Mouse (Mus musculus) cerebellum, adult 2 months (tissue): Measurements from ENCODE around the gene Tbc1d8. TPM values are rescaled to one million over a fixed set of nuclear protein-coding genes. Genes with fewer than 3 reads are reported as not detected.

ENCODE experiments used
- DNase-seq, 2 experiments: peaks; one replicate each; pipeline ENCODE4 v3.0.0; 2021
- H3K27ac ChIP-seq: fragments of 200-500 bp; 2 replicates; pipeline ENCODE4 v1.5.1; 2012; ENCODE audit warnings: low read length, control low read depth, inconsistent platforms; ENCODE audit not compliant: insufficient read depth
- H3K27me3 ChIP-seq: fragments of 200-500 bp; 2 replicates; pipeline ENCODE4 v1.6.1; 2012; ENCODE audit warnings: inconsistent platforms, mild to moderate bottlenecking, low read length, moderate library complexity; ENCODE audit not compliant: control insufficient read depth, insufficient read depth
- H3K4me1 ChIP-seq: fragments of 200-500 bp; 2 replicates; pipeline ENCODE4 v1.6.1; 2011; ENCODE audit warnings: low read length; ENCODE audit not compliant: control insufficient read depth, insufficient read depth
- H3K4me3 ChIP-seq: fragments of 200-500 bp; replicated peaks from 2 replicates; pipeline ENCODE3; 2011; ENCODE audit warnings: mild to moderate bottlenecking, low read depth, low read length, control low read depth; ENCODE audit not compliant: insufficient read depth
- CTCF ChIP-seq: fragments of 200-500 bp; IDR thresholded peaks from 2 replicates; pipeline ENCODE4 v1.5.1; 2011; ENCODE audit warnings: low read depth, mild to moderate bottlenecking, control low read depth, low read length, moderate library complexity, borderline replicate concordance; ENCODE audit not compliant: insufficient read depth
- POLR2A ChIP-seq: fragments of 200-500 bp; IDR thresholded peaks from 2 replicates; pipeline ENCODE4 v1.6.1; 2011; ENCODE audit warnings: low read length, control low read depth, borderline replicate concordance; ENCODE audit not compliant: insufficient read depth
- WGBS: fragments of 180-500 bp; shearing (Covaris S2); methylation state at CpG from one replicate; pipeline ENCODE4 v1.1.7; 2018; 5-methylcytosine and 5-hydroxymethylcytosine counted together
- polyA plus RNA-seq: library from polyadenylated mRNA; depleted of rRNA; stranded (reverse); fragments of >200 nt; gene quantifications from 2 replicates; pipeline ENCODE4 v1.2.3, GENCODE M21; 2012

Gene Tbc1d8
- polyA plus RNA-seq, 1 experiment: 29.2 TPM

- 71% methylated on average over 5 of the region's 5 CpGs for WGBS
Measured at GRCm38 (mm10) chr1:39339455-39339854, 139.1 kb downstream of the Tbc1d8 start.

GRCm38 (mm10) chr1:39338831-39339230 is 139.7 kb downstream of the Tbc1d8 start:
- no peaks in the 10 kb centered on the region for H3K27me3 ChIP-seq
- DNase-seq: no peak
- H3K27ac ChIP-seq: no peak overlapping the region
- no peaks in the 10 kb centered on the region for H3K4me1 ChIP-seq
- WGBS: 88% methylated on average over 10 of the region's 10 CpGs
- TF ChIP-seq CTCF (no peak), POLR2A (no peak)
- no peak overlapping the region for H3K4me3 ChIP-seq

More at GRCm38 (mm10) chr1:39339455-39339854, 139.1 kb downstream of the Tbc1d8 start:
- Histone ChIP-seq H3K27me3 (no peaks in the 10 kb centered on the region), H3K4me1 (no peaks in the 10 kb centered on the region), H3K4me3 (no peak overlapping the region), H3K27ac (no peak overlapping the region)
- DNase-seq: no peak
- no peak for TF ChIP-seq POLR2A
- TF ChIP-seq CTCF: no peak

- WGBS: 33% methylated on average over 8 of the region's 8 CpGs
- peak in 1 of 2 experiments; percentile 29 for DNase-seq
- Histone ChIP-seq H3K4me3 (no peak overlapping the region), H3K4me1 (no peaks in the 10 kb centered on the region), H3K27me3 (no peaks in the 10 kb centered on the region), H3K27ac (no peak overlapping the region)
- TF ChIP-seq CTCF (no peak), POLR2A (no peak)
Measured at GRCm38 (mm10) chr1:39336788-39337187, 141.8 kb downstream of the Tbc1d8 start.

GRCm38 (mm10) chr1:39335561-39336196 is 142.9 kb downstream of the Tbc1d8 start:
- DNase-seq: no peak
- Histone ChIP-seq H3K4me1 (peaks cover 3% of the 10 kb centered on the region; the same call in 1 of the 2 replicates), H3K4me3 (no peak overlapping the region), H3K27ac (no peak overlapping the region), H3K27me3 (no peaks in the 10 kb centered on the region)
- 52% methylated on average over 15 of the region's 15 CpGs for WGBS
- TF ChIP-seq CTCF: no peak
- TF ChIP-seq POLR2A: no peak

- peaks cover 3% of the 10 kb centered on the region; the same call in 1 of the 2 replicates for H3K4me1 ChIP-seq
- no peak for DNase-seq
- H3K4me3 ChIP-seq: no peak overlapping the region
- no peak for TF ChIP-seq POLR2A
- no peak for TF ChIP-seq CTCF
- no peaks in the 10 kb centered on the region for H3K27me3 ChIP-seq
- 81% methylated on average over 4 of the region's 4 CpGs for WGBS
- no peak overlapping the region for H3K27ac ChIP-seq
Measured at GRCm38 (mm10) chr1:39332456-39332855, 146.1 kb downstream of the Tbc1d8 start.

GRCm38 (mm10) chr1:39330857-39331594 is 147.5 kb downstream of the Tbc1d8 start:
- no peak overlapping the region for H3K4me3 ChIP-seq
- DNase-seq: peak in 1 of 2 experiments; percentile 21
- H3K27ac ChIP-seq: no peak overlapping the region
- H3K27me3 ChIP-seq: no peaks in the 10 kb centered on the region
- H3K4me1 ChIP-seq: peaks cover 3% of the 10 kb centered on the region; the same call in 1 of the 2 replicates
- no peak for TF ChIP-seq POLR2A
- no peak for TF ChIP-seq CTCF
- 65% methylated on average over 7 of the region's 7 CpGs for whole genome bisulfite sequencing

- H3K4me1 ChIP-seq: peaks cover 3% of the 10 kb centered on the region; the same call in 1 of the 2 replicates
- H3K27ac ChIP-seq: no peak overlapping the region
- H3K27me3 ChIP-seq: no peaks in the 10 kb centered on the region
- WGBS: 71% methylated on average over 7 of the region's 7 CpGs
- no peak for DNase-seq
- H3K4me3 ChIP-seq: no peak overlapping the region
- TF ChIP-seq CTCF (no peak), POLR2A (no peak)
Measured at GRCm38 (mm10) chr1:39327546-39327945, 151.0 kb downstream of the Tbc1d8 start.

- Histone ChIP-seq H3K4me1 (no peaks in the 10 kb centered on the region), H3K4me3 (no peak overlapping the region), H3K27me3 (no peaks in the 10 kb centered on the region), H3K27ac (no peak overlapping the region)
- TF ChIP-seq CTCF: no peak
- no peak for TF ChIP-seq POLR2A
- WGBS: 94% methylated on average over 6 of the region's 6 CpGs
- no peak for DNase-seq
Measured at GRCm38 (mm10) chr1:39325228-39325627, 153.3 kb downstream of the Tbc1d8 start.
